Comparison of ENCODE assay signal across 27 mouse cellular contexts in genomic region chr3:135815973-135816727, GRCm38 (mm10).
"Had no signal": no experiment of that assay in that cellular context is flagged by ENCODE, and none has a peak within 500 bp of the region (broad histone marks: within the 10 kb centered on the region; RNA-seq: fewer than 3 reads in every experiment).

No protein-coding gene starts in this region.

- DNase-seq: gastrocnemius, adult 2 months; gastrocnemius, postnatal 10 days; gastrocnemius, postnatal 25 days; heart, adult 18-20 months; heart, postnatal 14 days; heart, postnatal 36 days; kidney, adult 18-20 months; kidney, adult 9 months; kidney, postnatal 10 days; kidney, postnatal 36 days; liver; liver, embryonic 13.5 days had no signal

- H3K9ac ChIP-seq: heart, embryonic 13.5 days; heart, embryonic 15.5 days; hindbrain, embryonic 12.5 days; hindbrain, embryonic 14.5 days; intestine, embryonic 15.5 days; limb, embryonic 12.5 days; liver, embryonic 13.5 days; liver, embryonic 15.5 days had no signal

- ATAC-seq: forebrain, embryonic 16.5 days; hindbrain, embryonic 16.5 days; inflammation-experienced regulatory T-cells, adult 6 months; intestine, embryonic 15.5 days; intestine, postnatal 0 days had no signal

- H3K27ac ChIP-seq: gastrocnemius, adult 2 months; heart, embryonic 13.5 days; heart, embryonic 15.5 days; hindbrain, embryonic 10.5 days; hindbrain, embryonic 12.5 days; hindbrain, embryonic 14.5 days; intestine, embryonic 15.5 days; layer of hippocampus, adult 2 months; left cerebral cortex, adult 2 months; limb, embryonic 10.5 days; limb, embryonic 12.5 days; liver, embryonic 13.5 days; liver, embryonic 15.5 days had no signal

- H3K4me1 ChIP-seq: heart, embryonic 15.5 days; hindbrain, embryonic 10.5 days; hindbrain, embryonic 12.5 days; intestine, embryonic 15.5 days; limb, embryonic 10.5 days; limb, embryonic 12.5 days; liver, embryonic 15.5 days had no signal

- H3K36me3 ChIP-seq: heart, embryonic 13.5 days; heart, embryonic 15.5 days; hindbrain, embryonic 10.5 days; hindbrain, embryonic 12.5 days; intestine, embryonic 15.5 days; limb, embryonic 10.5 days; limb, embryonic 12.5 days; liver, embryonic 13.5 days; liver, embryonic 15.5 days had no signal

- H3K4me3 ChIP-seq: gastrocnemius, adult 2 months; heart, embryonic 13.5 days; heart, embryonic 15.5 days; hindbrain, embryonic 10.5 days; hindbrain, embryonic 12.5 days; intestine, embryonic 15.5 days; layer of hippocampus, adult 2 months; left cerebral cortex, adult 2 months; limb, embryonic 10.5 days; limb, embryonic 12.5 days; liver, embryonic 13.5 days; liver, embryonic 15.5 days had no signal

- H3K27me3 ChIP-seq: heart, embryonic 13.5 days; heart, embryonic 15.5 days; hindbrain, embryonic 12.5 days; intestine, embryonic 15.5 days; limb, embryonic 12.5 days; liver, embryonic 13.5 days; liver, embryonic 15.5 days had no signal

- H3K4me2 ChIP-seq: heart, embryonic 13.5 days; heart, embryonic 15.5 days; hindbrain, embryonic 12.5 days; hindbrain, embryonic 14.5 days; intestine, embryonic 15.5 days; limb, embryonic 12.5 days; liver, embryonic 13.5 days; liver, embryonic 15.5 days had no signal

- H3K9me3 ChIP-seq: heart, embryonic 13.5 days; heart, embryonic 15.5 days; hindbrain, embryonic 10.5 days; hindbrain, embryonic 12.5 days; intestine, embryonic 15.5 days; limb, embryonic 10.5 days; limb, embryonic 12.5 days; liver, embryonic 13.5 days; liver, embryonic 15.5 days had no signal
